Mouse (Mus musculus) midbrain, embryonic 14.5 days (tissue): Measurements from ENCODE around the gene Sfn. TPM values are rescaled to one million over a fixed set of nuclear protein-coding genes. Genes with fewer than 3 reads are reported as not detected.

ENCODE experiments used
- ATAC-seq: fragments of 200-750 bp; cut with Nextera tagmentation; 2 replicates; pipeline ENCODE4 v1.8.0; 2017; ENCODE audit warnings: moderate number of reproducible peaks, moderate library complexity; ENCODE audit not compliant: low FRiP score, low TSS enrichment
- DNase-seq: peaks from one replicate; pipeline ENCODE4 v3.0.0-alpha.2; 2015
- H3K27ac ChIP-seq: fragments of 300-500 bp; sonication (generic); replicated peaks from 2 replicates; pipeline ENCODE4 v1.5.1; 2014; ENCODE audit warnings: mild to moderate bottlenecking, low read depth, low read length, moderate library complexity
- H3K27me3 ChIP-seq: fragments of 300-500 bp; sonication (generic); 2 replicates; pipeline ENCODE4 v1.6.1; 2014; ENCODE audit warnings: low read length, control low read depth, mixed read lengths; ENCODE audit not compliant: control insufficient read depth, insufficient read depth
- H3K36me3 ChIP-seq: fragments of 300-500 bp; sonication (generic); 2 replicates; pipeline ENCODE4 v1.6.1; 2014; ENCODE audit warnings: low read length, control low read depth; ENCODE audit not compliant: control insufficient read depth, insufficient read depth
- H3K4me1 ChIP-seq: fragments of 300-500 bp; sonication (generic); 2 replicates; pipeline ENCODE4 v1.6.1; 2014; ENCODE audit warnings: mild to moderate bottlenecking, antibody characterized with exemption, low read length, control low read depth; ENCODE audit not compliant: control insufficient read depth, insufficient read depth
- H3K4me2 ChIP-seq: fragments of 300-500 bp; sonication (generic); 2 replicates; pipeline ENCODE4 v1.6.1; 2014; ENCODE audit warnings: mild to moderate bottlenecking, low read length, moderate library complexity
- H3K4me3 ChIP-seq: fragments of 300-500 bp; sonication (generic); replicated peaks from 2 replicates; pipeline ENCODE4 v1.5.1; 2014; ENCODE audit warnings: low read depth, low read length
- H3K9ac ChIP-seq: fragments of 300-500 bp; sonication (generic); replicated peaks from 2 replicates; pipeline ENCODE4 v1.6.1; 2014; ENCODE audit warnings: mild to moderate bottlenecking, low read length, moderate library complexity
- H3K9me3 ChIP-seq: fragments of 300-500 bp; sonication (generic); 2 replicates; pipeline ENCODE4 v1.6.1; 2016; ENCODE audit warnings: low read length, control low read depth, mixed read lengths; ENCODE audit not compliant: control insufficient read depth
- WGBS: fragments of 180-500 bp; shearing (Covaris S2); extraction: QIAGEN DNeasy Blood & Tissue Kit; methylation state at CpG from one replicate; pipeline ENCODE4 v1.1.7; 2014; 5-methylcytosine and 5-hydroxymethylcytosine counted together
- polyA plus RNA-seq: library from polyadenylated mRNA; unstranded; fragments of >200 nt; fragmentation: Nextera tagmentation; extraction: Ambion mirVana; gene quantifications from 2 replicates; pipeline ENCODE4 v1.2.1, GENCODE M21; 2014

Sfn gene
- polyA plus RNA-seq, 1 experiment from 2014 or later = 1.3 TPM

GRCm38 (mm10) chr4:133613867-133614266, 11.9 kb upstream of the Sfn start:
- H3K4me2 ChIP-seq = no peak overlapping the region
- no peak overlapping the region for H3K4me3 ChIP-seq
- WGBS = 86% methylated on average over 4 of the region's 4 CpGs
- DNase-seq = no peak
- no peak overlapping the region for H3K27ac ChIP-seq
- no peaks in the 10 kb centered on the region for H3K27me3 ChIP-seq
- no peaks in the 10 kb centered on the region for H3K9me3 ChIP-seq
- H3K36me3 ChIP-seq = peaks cover 48% of the 10 kb centered on the region
- H3K4me1 ChIP-seq = no peaks in the 10 kb centered on the region
- no peak for ATAC-seq
- no peak overlapping the region for H3K9ac ChIP-seq

GRCm38 (mm10) chr4:133613026-133613425, 11.1 kb upstream of the Sfn start:
- Histone ChIP-seq H3K9ac (no peak overlapping the region), H3K9me3 (no peaks in the 10 kb centered on the region), H3K36me3 (peaks cover 55% of the 10 kb centered on the region), H3K4me3 (no peak overlapping the region), H3K4me1 (no peaks in the 10 kb centered on the region), H3K27me3 (no peaks in the 10 kb centered on the region), H3K27ac (no peak overlapping the region), H3K4me2 (no peak overlapping the region)
- no peak for ATAC-seq
- no peak for DNase-seq
- WGBS = 98% methylated on average over 8 of the region's 8 CpGs

GRCm38 (mm10) chr4:133612416-133612815, 10.4 kb upstream of the Sfn start:
- no peaks in the 10 kb centered on the region for H3K27me3 ChIP-seq
- H3K9me3 ChIP-seq = no peaks in the 10 kb centered on the region
- H3K4me2 ChIP-seq = no peak overlapping the region
- WGBS = over 99% methylated on average over 7 of the region's 7 CpGs
- ATAC-seq = no peak
- no peak overlapping the region for H3K9ac ChIP-seq
- no peak overlapping the region for H3K4me3 ChIP-seq
- no peak for DNase-seq
- no peak overlapping the region for H3K27ac ChIP-seq
- no peaks in the 10 kb centered on the region for H3K4me1 ChIP-seq
- H3K36me3 ChIP-seq = peaks cover 53% of the 10 kb centered on the region

- Histone ChIP-seq H3K4me3 (no peak overlapping the region), H3K27ac (no peak overlapping the region), H3K4me2 (no peak overlapping the region), H3K36me3 (peaks cover 60% of the 10 kb centered on the region), H3K9me3 (no peaks in the 10 kb centered on the region), H3K4me1 (no peaks in the 10 kb centered on the region), H3K9ac (no peak overlapping the region), H3K27me3 (no peaks in the 10 kb centered on the region)
- 97% methylated on average over 5 of the region's 5 CpGs for WGBS
- ATAC-seq (no peak), DNase-seq (no peak)
Observed at GRCm38 (mm10) chr4:133611815-133612214, 9.8 kb upstream of the Sfn start.

GRCm38 (mm10) chr4:133609719-133610118, 7.8 kb upstream of the Sfn start:
- no peak overlapping the region for H3K4me2 ChIP-seq
- no peaks in the 10 kb centered on the region for H3K27me3 ChIP-seq
- H3K4me3 ChIP-seq = no peak overlapping the region
- H3K9me3 ChIP-seq = no peaks in the 10 kb centered on the region
- H3K27ac ChIP-seq = no peak overlapping the region
- no peak overlapping the region for H3K9ac ChIP-seq
- 24% methylated on average over 6 of the region's 6 CpGs for WGBS
- ATAC-seq (no peak), DNase-seq (peak; percentile 83)
- peaks cover 64% of the 10 kb centered on the region for H3K36me3 ChIP-seq
- no peaks in the 10 kb centered on the region for H3K4me1 ChIP-seq

- no peak overlapping the region for H3K9ac ChIP-seq
- peaks cover 58% of the 10 kb centered on the region for H3K36me3 ChIP-seq
- peaks cover 4% of the 10 kb centered on the region for H3K27me3 ChIP-seq
- no peaks in the 10 kb centered on the region for H3K4me1 ChIP-seq
- H3K27ac ChIP-seq = no peak overlapping the region
- 77% methylated on average over 10 of the region's 10 CpGs for WGBS
- no peak overlapping the region for H3K4me3 ChIP-seq
- ATAC-seq (no peak), DNase-seq (no peak)
- no peaks in the 10 kb centered on the region for H3K9me3 ChIP-seq
- H3K4me2 ChIP-seq = no peak overlapping the region
Observed at GRCm38 (mm10) chr4:133607284-133607683, 5.3 kb upstream of the Sfn start.

- no peaks in the 10 kb centered on the region for H3K4me1 ChIP-seq
- H3K27me3 ChIP-seq = peaks cover 17% of the 10 kb centered on the region
- H3K4me2 ChIP-seq = no peak overlapping the region
- no peak overlapping the region for H3K9ac ChIP-seq
- ATAC-seq (no peak), DNase-seq (no peak)
- no peak overlapping the region for H3K4me3 ChIP-seq
- H3K9me3 ChIP-seq = no peaks in the 10 kb centered on the region
- peaks cover 49% of the 10 kb centered on the region for H3K36me3 ChIP-seq
- WGBS = 58% methylated on average over 9 of the region's 9 CpGs
- H3K27ac ChIP-seq = no peak overlapping the region
Observed at GRCm38 (mm10) chr4:133605330-133605729, 3.4 kb upstream of the Sfn start.

GRCm38 (mm10) chr4:133604856-133605255, 2.9 kb upstream of the Sfn start:
- H3K9me3 ChIP-seq = no peaks in the 10 kb centered on the region
- no peak overlapping the region for H3K4me3 ChIP-seq
- no peak for ATAC-seq
- WGBS = 78% methylated on average over 6 of the region's 6 CpGs
- H3K9ac ChIP-seq = no peak overlapping the region
- peaks cover 22% of the 10 kb centered on the region for H3K27me3 ChIP-seq
- no peak for DNase-seq
- H3K27ac ChIP-seq = no peak overlapping the region
- H3K4me2 ChIP-seq = no peak overlapping the region
- peaks cover 2% of the 10 kb centered on the region; the same call in 1 of the 2 replicates for H3K4me1 ChIP-seq
- H3K36me3 ChIP-seq = peaks cover 49% of the 10 kb centered on the region

GRCm38 (mm10) chr4:133604175-133604574, 2.2 kb upstream of the Sfn start:
- H3K9me3 ChIP-seq = no peaks in the 10 kb centered on the region
- H3K9ac ChIP-seq = no peak overlapping the region
- no peak overlapping the region for H3K4me3 ChIP-seq
- DNase-seq (no peak), ATAC-seq (no peak)
- peaks cover 29% of the 10 kb centered on the region for H3K27me3 ChIP-seq
- H3K36me3 ChIP-seq = peaks cover 46% of the 10 kb centered on the region
- H3K4me2 ChIP-seq = no peak overlapping the region
- 86% methylated on average over 7 of the region's 7 CpGs for WGBS
- H3K4me1 ChIP-seq = peaks cover 5% of the 10 kb centered on the region; the same call in 1 of the 2 replicates
- H3K27ac ChIP-seq = no peak overlapping the region
